Mouse (Mus musculus) lung, postnatal 0 days (tissue): ENCODE data around the gene Aff4. TPM values are rescaled to one million over a fixed set of nuclear protein-coding genes. Genes with fewer than 3 reads are reported as not detected.
A peak's percentile ranks its signal among the peaks of the same experiment; 100 is the strongest.

ENCODE experiments used
- ATAC-seq: fragments of 200-750 bp; cut with Nextera tagmentation; 2 replicates; pipeline ENCODE4 v1.8.0; 2017; ENCODE audit warnings: moderate library complexity
- DNase-seq: peaks from one replicate; pipeline ENCODE4 v3.0.0-alpha.2; 2016; ENCODE audit warnings: low spot score
- H3K27ac ChIP-seq: fragments of 300-500 bp; sonication (generic); 2 replicates; pipeline ENCODE4 v1.5.1; 2014; ENCODE audit warnings: antibody characterized with exemption, mild to moderate bottlenecking, low read length, mixed read lengths
- H3K27me3 ChIP-seq: fragments of 300-500 bp; sonication (generic); replicated peaks from 2 replicates; pipeline ENCODE4 v1.6.1; 2014; ENCODE audit warnings: low read length, mixed read lengths; ENCODE audit not compliant: insufficient read depth
- H3K36me3 ChIP-seq: fragments of 300-500 bp; sonication (generic); 2 replicates; pipeline ENCODE4 v1.6.1; 2014; ENCODE audit warnings: low read length, mixed read lengths; ENCODE audit not compliant: insufficient read depth
- H3K4me1 ChIP-seq: fragments of 300-500 bp; sonication (generic); 2 replicates; pipeline ENCODE4 v1.6.1; 2014; ENCODE audit warnings: antibody characterized with exemption, low read depth, low read length, mixed read lengths; ENCODE audit not compliant: insufficient read depth
- H3K4me2 ChIP-seq: fragments of 300-500 bp; sonication (generic); replicated peaks from 2 replicates; pipeline ENCODE4 v1.6.1; 2014; ENCODE audit warnings: low read depth, mild to moderate bottlenecking, low read length, moderate library complexity, mixed read lengths
- H3K4me3 ChIP-seq: fragments of 300-500 bp; sonication (generic); 2 replicates; pipeline ENCODE4 v1.5.1; 2014; ENCODE audit warnings: low read depth, low read length
- H3K9ac ChIP-seq: fragments of 300-500 bp; sonication (generic); replicated peaks from 2 replicates; pipeline ENCODE4 v1.6.1; 2014; ENCODE audit warnings: low read depth, mild to moderate bottlenecking
- H3K9me3 ChIP-seq: fragments of 300-500 bp; sonication (generic); 2 replicates; pipeline ENCODE4 v1.6.1; 2016; ENCODE audit warnings: low read length, mixed read lengths
- CTCF ChIP-seq: IDR thresholded peaks from 2 replicates; pipeline ENCODE4 v1.5.1; 2016; ENCODE audit warnings: antibody characterized with exemption, mild to moderate bottlenecking
- EP300 ChIP-seq: IDR thresholded peaks from 2 replicates; pipeline ENCODE4 v1.6.1; 2016; ENCODE audit warnings: antibody characterized with exemption, mild to moderate bottlenecking, control low read depth
- WGBS: fragments of 180-500 bp; shearing (Covaris S2); extraction: QIAGEN DNeasy Blood & Tissue Kit; methylation state at CpG from one replicate; pipeline ENCODE4 v1.1.7; 2014; 5-methylcytosine and 5-hydroxymethylcytosine counted together
- polyA plus RNA-seq: library from polyadenylated mRNA; unstranded; fragments of >200 nt; fragmentation: Nextera tagmentation; extraction: Ambion mirVana; gene quantifications from 2 replicates; pipeline ENCODE4 v1.2.1, GENCODE M21; 2015

Aff4 gene
- polyA plus RNA-seq, 1 experiment from 2014 or later: 50.9 TPM

DNA sequence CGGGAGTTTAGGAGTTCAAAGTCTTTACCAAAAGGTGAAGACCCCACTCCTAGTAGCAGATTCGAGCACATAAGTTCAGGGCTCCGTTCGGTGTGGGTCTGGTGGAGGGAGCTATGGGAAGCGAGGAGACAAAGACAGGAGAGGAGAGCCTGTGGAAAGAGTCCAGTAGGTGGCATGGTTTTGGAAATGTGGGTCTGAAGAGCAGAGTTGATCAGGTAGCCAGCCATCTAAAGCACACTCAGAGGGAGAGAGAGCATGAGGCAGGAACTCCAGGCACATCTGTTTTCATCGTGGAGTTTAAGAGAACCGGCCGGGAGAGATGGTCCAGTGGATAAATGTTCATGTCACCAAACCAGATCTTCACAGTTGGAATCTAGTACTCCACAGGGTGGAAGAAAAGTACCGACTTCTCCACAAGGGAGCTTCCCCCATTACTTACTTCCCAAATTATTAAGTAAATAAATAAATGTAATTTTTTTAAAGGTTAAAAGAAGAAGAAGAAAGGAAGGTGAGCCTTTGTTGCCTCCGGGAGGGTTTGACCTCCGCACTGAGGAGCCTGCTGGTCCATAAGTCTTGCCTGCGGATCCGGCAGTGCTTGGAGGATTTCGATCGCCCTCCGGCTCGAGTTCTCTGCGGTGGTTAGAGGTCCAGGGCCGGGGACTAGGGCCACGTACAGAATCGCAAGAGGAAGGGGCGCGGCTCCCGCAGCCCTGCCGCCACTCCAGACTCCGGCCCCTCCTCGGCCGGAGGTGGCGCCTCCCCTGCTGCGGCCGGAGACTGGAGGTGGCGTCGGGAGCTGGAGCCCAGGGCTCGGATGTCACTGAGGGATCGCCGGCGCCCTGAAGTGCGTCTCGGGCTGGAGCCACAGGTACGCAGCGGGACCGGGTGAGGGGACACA, 106.1 kb downstream of the Aff4 start, which contains the start of the genes Gm10447 and Shroom1:
Gene Gm10447, minus strand, starts transcription at position 637 of the 898 bp plus-strand sequence.
Gene Shroom1, plus strand, starts transcription at position 732 of the 898 bp plus-strand sequence.
- DNase-seq (peak; percentile 86), ATAC-seq (peak; percentile 95)
- Histone ChIP-seq H3K27me3 (no peaks in the 10 kb centered on the region), H3K36me3 (no peaks in the 10 kb centered on the region), H3K9ac (0 out of 2 replicates have a peak within 1 kb of the TSS, but pooled peaks have one; percentile 23), H3K4me2 (peak within 1 kb of the TSS; percentile 91), H3K9me3 (no peaks in the 10 kb centered on the region), H3K27ac (peak within 1 kb of the TSS; percentile 10; the same call in 1 of the 2 replicates), H3K4me3 (peak within 1 kb of the TSS; percentile 49), H3K4me1 (no peaks in the 10 kb centered on the region)
- TF ChIP-seq CTCF (peak; percentile 56), EP300 (no peak)
- 3% methylated on average over 42 of the region's 42 CpGs for WGBS

DNA sequence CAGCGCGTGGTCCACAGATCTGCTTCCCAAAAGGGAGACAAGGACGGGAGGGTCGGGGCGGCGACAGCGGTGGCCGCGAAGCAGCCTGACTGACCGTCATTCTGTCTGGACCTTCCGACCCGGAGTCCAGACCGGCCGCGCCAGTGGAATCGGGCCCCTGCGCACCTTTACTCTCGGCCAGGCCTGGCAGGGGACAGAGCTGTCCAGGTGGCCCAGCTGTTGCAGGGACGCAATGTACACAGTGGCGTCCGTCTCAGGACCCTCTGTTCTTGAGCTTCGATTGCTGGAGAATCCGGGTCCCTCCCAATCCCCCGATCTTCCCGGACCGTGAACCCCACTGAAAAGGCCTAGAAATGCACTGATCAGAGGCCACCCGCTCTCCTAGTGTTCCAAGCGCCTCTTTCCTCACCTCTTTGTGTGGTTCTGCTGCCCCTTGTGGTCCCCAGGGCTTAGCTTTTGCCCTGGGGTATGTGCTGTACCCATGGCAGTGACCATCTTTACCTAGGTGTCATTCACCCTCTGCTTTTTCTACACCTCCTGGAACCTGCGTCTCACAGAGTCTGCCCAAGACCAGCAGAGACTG, 106.8 kb downstream of the Aff4 start:
- H3K27ac ChIP-seq: 0 out of 2 replicates have a peak overlapping the region, but pooled peaks have one; percentile 10
- 8% methylated on average over 28 of the region's 29 CpGs for WGBS
- peak overlapping the region; percentile 49 for H3K4me3 ChIP-seq
- TF ChIP-seq CTCF (peak; percentile 55), EP300 (no peak)
- no peak for DNase-seq
- no peaks in the 10 kb centered on the region for H3K4me1 ChIP-seq
- ATAC-seq: peak; percentile 42
- peak overlapping the region; percentile 91 for H3K4me2 ChIP-seq
- 0 out of 2 replicates have a peak overlapping the region, but pooled peaks have one; percentile 23 for H3K9ac ChIP-seq
- H3K9me3 ChIP-seq: no peaks in the 10 kb centered on the region
- H3K27me3 ChIP-seq: 0 out of 2 replicates have a peak, but pooled peaks cover 3% of the 10 kb centered on the region
- no peaks in the 10 kb centered on the region for H3K36me3 ChIP-seq

DNA sequence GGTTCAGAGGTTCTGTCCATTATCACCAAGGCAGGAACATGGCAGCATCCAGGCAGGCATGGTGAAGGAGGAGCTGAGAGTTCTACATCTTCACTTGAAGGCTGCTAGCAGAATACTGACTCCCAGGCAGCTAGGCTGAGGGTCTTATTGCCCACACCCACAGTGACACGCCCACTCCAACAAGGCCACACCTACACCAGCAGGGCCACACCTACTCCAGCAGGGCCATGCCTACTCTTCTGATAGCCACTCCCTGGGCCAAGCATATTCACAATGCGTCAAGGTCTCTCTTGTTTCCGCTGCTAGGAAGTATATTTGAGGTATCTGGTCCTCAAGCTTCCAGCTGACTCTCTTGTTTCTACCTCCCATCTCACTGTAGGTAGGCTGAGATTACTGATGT, 108.4 kb downstream of the Aff4 start:
- Histone ChIP-seq H3K27ac (no peak overlapping the region), H3K4me1 (peaks cover 8% of the 10 kb centered on the region; the same call in 1 of the 2 replicates), H3K9ac (no peak overlapping the region), H3K9me3 (no peaks in the 10 kb centered on the region), H3K36me3 (no peaks in the 10 kb centered on the region), H3K4me3 (no peak overlapping the region), H3K4me2 (no peak overlapping the region), H3K27me3 (peaks cover 12% of the 10 kb centered on the region)
- ATAC-seq: no peak
- 55% methylated on average over 3 of the region's 3 CpGs for WGBS
- no peak for DNase-seq
- no peak for TF ChIP-seq CTCF
- no peak for TF ChIP-seq EP300

DNA sequence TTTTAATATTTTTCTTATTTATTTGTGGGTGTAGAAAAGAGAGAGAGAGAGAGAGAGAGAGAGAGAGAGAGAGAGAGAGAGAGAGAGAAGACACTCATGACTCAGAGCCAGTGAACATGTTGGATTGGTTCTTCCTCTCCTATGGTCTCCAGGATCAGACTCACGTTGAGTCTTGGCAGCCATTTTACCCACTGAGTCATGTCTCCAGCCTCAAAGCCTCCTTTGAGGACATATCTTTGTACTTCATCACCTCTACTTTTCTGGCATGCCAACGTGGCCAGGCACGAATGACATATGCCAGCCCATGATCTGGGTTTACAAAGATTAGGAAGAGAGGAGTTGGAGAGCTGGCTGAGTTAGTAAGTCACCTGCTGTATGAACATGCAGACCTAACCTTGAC, 109.6 kb downstream of the Aff4 start:
- Histone ChIP-seq H3K27ac (no peak overlapping the region), H3K9ac (no peak overlapping the region), H3K9me3 (no peaks in the 10 kb centered on the region), H3K36me3 (no peaks in the 10 kb centered on the region), H3K4me3 (no peak overlapping the region), H3K4me1 (peaks cover 8% of the 10 kb centered on the region; the same call in 1 of the 2 replicates), H3K27me3 (peaks cover 14% of the 10 kb centered on the region), H3K4me2 (no peak overlapping the region)
- DNase-seq: no peak
- TF ChIP-seq EP300: no peak
- 69% methylated on average over 3 of the region's 3 CpGs for WGBS
- ATAC-seq: no peak

GRCm38 (mm10) chr11:53461727-53462126, 111.1 kb downstream of the Aff4 start:
- Histone ChIP-seq H3K4me3 (no peak overlapping the region), H3K36me3 (no peaks in the 10 kb centered on the region), H3K9me3 (no peaks in the 10 kb centered on the region), H3K4me1 (peaks cover 12% of the 10 kb centered on the region; the same call in 1 of the 2 replicates), H3K27ac (no peak overlapping the region), H3K9ac (no peak overlapping the region), H3K4me2 (no peak overlapping the region), H3K27me3 (peaks cover 26% of the 10 kb centered on the region)
- 44% methylated on average over 5 of the region's 5 CpGs for WGBS
- ATAC-seq (no peak), DNase-seq (no peak)
- no peak for TF ChIP-seq EP300
- no peak for TF ChIP-seq CTCF
